Mouse (Mus musculus) kidney, embryonic 16.5 days (tissue): Measurements from ENCODE around the gene Sh3pxd2b. TPM values are rescaled to one million over a fixed set of nuclear protein-coding genes. Genes with fewer than 3 reads are reported as not detected.
A peak's percentile ranks its signal among the peaks of the same experiment; 100 is the strongest.
"Not testable (repeated sequence)": the region's sequence is repeated elsewhere in the genome, so short reads cannot be mapped to it uniquely, and the experiment has no call there.

Source experiments
- ATAC-seq: fragments of 200-750 bp; cut with Nextera tagmentation; 2 replicates; pipeline ENCODE4 v1.8.0; 2017; ENCODE audit warnings: moderate TSS enrichment; ENCODE audit not compliant: low FRiP score, low TSS enrichment
- H3K27ac ChIP-seq: fragments of 300-500 bp; sonication (generic); 2 replicates; pipeline ENCODE4 v1.5.1; 2014; ENCODE audit warnings: low read length
- H3K27me3 ChIP-seq: fragments of 300-500 bp; sonication (generic); 2 replicates; pipeline ENCODE4 v1.6.1; 2014; ENCODE audit warnings: low read length, control low read depth, mixed read lengths; ENCODE audit not compliant: insufficient read depth
- H3K36me3 ChIP-seq: fragments of 300-500 bp; sonication (generic); 2 replicates; pipeline ENCODE4 v1.6.1; 2014; ENCODE audit warnings: low read length, control low read depth, mixed read lengths; ENCODE audit not compliant: insufficient read depth
- H3K4me1 ChIP-seq: fragments of 300-500 bp; sonication (generic); 2 replicates; pipeline ENCODE4 v1.6.1; 2014; ENCODE audit warnings: low read length, control low read depth, mixed read lengths; ENCODE audit not compliant: insufficient read depth
- H3K4me2 ChIP-seq: fragments of 300-500 bp; sonication (generic); replicated peaks from 2 replicates; pipeline ENCODE4 v1.6.1; 2014; ENCODE audit warnings: low read depth, low read length
- H3K4me3 ChIP-seq: fragments of 300-500 bp; sonication (generic); 2 replicates; pipeline ENCODE4 v1.5.1; 2014; ENCODE audit warnings: mild to moderate bottlenecking, low read length
- H3K9ac ChIP-seq: fragments of 300-500 bp; sonication (generic); replicated peaks from 2 replicates; pipeline ENCODE4 v1.6.1; 2014; ENCODE audit warnings: low read length
- H3K9me3 ChIP-seq: fragments of 300-500 bp; sonication (generic); 2 replicates; pipeline ENCODE4 v1.6.1; 2016; ENCODE audit warnings: low read length, control low read depth
- WGBS: fragments of 180-500 bp; shearing (Covaris S2); extraction: QIAGEN DNeasy Blood & Tissue Kit; methylation state at CpG from one replicate; pipeline ENCODE4 v1.1.7; 2014; 5-methylcytosine and 5-hydroxymethylcytosine counted together
- polyA plus RNA-seq: library from polyadenylated mRNA; unstranded; fragments of >200 nt; fragmentation: Nextera tagmentation; extraction: Ambion mirVana; gene quantifications from 2 replicates; pipeline ENCODE4 v1.2.1, GENCODE M21; 2015

The Sh3pxd2b gene
- 17.7 and 20.8 TPM in 2 replicates for polyA plus RNA-seq

DNA sequence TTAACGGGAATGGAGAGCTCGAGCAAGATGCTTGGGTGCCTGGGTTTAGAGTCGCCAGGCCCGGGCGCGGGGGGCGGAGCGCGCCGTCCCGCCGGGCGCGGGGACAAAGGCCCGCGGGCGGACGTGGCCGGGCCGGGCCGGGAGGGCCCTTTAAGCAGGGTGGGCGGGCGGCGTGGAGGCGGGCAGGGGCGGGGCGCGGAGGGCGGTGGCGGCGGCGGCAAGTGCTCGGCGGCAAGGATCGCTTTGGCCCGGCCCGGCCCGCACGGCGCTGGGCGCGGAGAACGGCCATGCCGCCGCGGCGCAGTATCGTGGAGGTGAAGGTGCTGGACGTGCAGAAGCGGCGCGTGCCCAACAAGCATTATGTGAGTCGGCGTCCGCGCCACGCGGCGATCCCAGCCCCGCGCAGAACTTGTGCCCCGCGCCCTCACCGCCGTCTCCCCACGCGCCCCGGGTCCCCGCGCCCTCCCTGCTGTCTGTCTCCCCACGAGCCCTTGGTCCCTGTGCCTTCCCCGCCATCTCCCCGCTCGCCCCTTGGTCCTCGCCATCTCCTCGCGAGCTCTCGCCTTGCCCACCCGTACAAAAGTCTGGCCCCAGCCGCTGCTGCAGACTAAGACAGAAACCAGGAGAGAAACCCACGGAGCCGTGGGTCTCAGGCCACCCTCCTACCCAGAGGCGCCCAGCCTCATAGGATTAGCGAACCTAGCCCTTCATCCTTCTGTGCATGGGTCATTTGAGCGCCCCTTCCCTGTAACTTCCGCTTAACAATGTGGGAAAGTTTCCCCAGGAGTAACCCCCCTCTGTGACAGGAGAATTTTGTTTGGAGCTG lies at the start of gene Sh3pxd2b:
Sh3pxd2b (plus strand) TSS at position 214 of the 826 bp plus-strand sequence.
- 0% methylated on average over 69 of the region's 86 CpGs for WGBS
- H3K27ac ChIP-seq = peak within 1 kb of the TSS; percentile 81
- H3K4me3 ChIP-seq = peak within 1 kb of the TSS; percentile 67
- peaks cover 13% of the 10 kb centered on the region for H3K36me3 ChIP-seq
- ATAC-seq = peak; percentile 87
- peak within 1 kb of the TSS; percentile 82 for H3K9ac ChIP-seq
- H3K4me1 ChIP-seq = peaks cover 33% of the 10 kb centered on the region
- H3K27me3 ChIP-seq = no peaks in the 10 kb centered on the region; the same call in 1 of the 2 replicates
- no peaks in the 10 kb centered on the region for H3K9me3 ChIP-seq
- H3K4me2 ChIP-seq = peak within 1 kb of the TSS; percentile 85

DNA sequence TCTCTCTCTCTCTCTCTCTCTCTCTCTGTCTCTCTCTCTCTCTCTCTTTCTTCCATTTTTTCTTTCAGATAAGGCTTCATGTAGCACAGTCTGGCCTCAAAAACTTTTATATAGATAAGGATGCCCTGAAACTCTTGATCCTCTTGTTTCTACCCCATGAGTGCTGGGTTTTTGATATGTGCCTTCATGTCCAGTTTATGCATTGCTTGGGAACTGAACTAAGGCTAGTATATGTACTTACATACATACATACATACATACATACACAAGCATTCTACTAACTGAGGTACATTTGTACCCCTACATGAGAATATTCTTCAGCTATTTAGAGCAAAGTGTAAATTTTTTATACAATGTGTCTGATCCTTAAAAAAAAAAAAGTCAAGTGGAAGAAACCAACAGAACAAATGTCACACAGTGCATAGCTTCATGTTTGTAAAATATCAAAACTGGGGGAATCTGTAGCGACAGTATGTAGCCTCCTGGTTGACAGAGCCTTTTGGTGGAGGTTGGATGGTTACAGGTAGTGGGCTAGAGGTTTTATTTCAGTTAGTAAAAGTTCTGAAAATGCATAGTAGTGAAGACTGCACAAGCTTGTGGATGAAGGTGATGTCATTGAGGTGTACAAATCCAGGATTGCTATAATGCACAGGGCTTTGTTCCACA lies 49.6 kb upstream of the Sh3pxd2b start:
- H3K4me3 ChIP-seq = no peak overlapping the region
- no peaks in the 10 kb centered on the region for H3K9me3 ChIP-seq
- H3K27me3 ChIP-seq = peaks cover 18% of the 10 kb centered on the region
- no peak overlapping the region for H3K9ac ChIP-seq
- WGBS = 94% methylated on average over 1 of the region's 1 CpGs
- no peak overlapping the region for H3K27ac ChIP-seq
- no peak for ATAC-seq
- no peak overlapping the region for H3K4me2 ChIP-seq
- no peaks in the 10 kb centered on the region for H3K36me3 ChIP-seq
- H3K4me1 ChIP-seq = no peaks in the 10 kb centered on the region

DNA sequence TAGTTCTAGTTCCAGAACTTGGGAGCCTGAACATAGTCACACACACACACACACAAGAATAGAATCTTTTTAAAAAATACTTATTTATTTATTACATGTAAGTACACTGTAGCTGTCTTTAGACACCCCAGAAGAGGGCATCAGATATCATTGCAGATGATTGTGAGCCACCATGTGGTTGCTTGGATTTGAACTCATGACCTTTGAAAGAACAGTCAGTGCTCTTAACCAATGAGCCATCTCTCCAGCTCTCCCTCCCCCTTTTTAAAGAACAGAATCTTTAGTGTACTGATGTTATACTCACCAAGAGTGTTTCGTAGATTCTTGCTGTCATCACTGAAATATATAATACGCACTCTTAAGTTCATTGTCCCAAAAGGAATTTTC lies 49.1 kb upstream of the Sh3pxd2b start:
- Histone ChIP-seq H3K9me3 (no peaks in the 10 kb centered on the region), H3K27me3 (peaks cover 18% of the 10 kb centered on the region), H3K4me1 (no peaks in the 10 kb centered on the region), H3K4me3 (no peak overlapping the region), H3K9ac (no peak overlapping the region), H3K4me2 (no peak overlapping the region), H3K36me3 (no peaks in the 10 kb centered on the region), H3K27ac (no peak overlapping the region)
- 97% methylated on average over 2 of the region's 2 CpGs for WGBS
- ATAC-seq = no peak

DNA sequence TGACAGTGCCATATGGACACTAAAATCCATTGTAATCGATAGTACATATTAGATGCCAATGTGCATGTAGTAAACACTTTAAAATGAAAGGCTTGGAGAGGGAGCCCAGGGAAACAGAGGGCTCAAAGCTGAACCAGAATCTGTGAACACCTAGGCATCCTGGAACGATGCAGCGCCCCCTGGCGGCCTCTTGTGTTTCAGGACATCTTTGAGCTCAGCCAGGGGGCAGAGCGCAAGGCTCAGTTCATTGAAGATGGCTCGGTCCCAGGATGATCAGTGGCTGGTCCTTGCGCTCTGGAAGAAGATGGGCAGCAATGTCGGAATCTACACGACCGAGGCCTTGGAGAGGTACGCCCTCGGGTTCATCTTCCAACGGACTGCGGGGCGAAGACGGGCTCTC lies 47.8 kb upstream of the Sh3pxd2b start, which contains the start of gene Hbq1a:
Hbq1a (plus strand) TSS at position 205 of the 400 bp plus-strand sequence.
- Histone ChIP-seq H3K4me3 (peak within 1 kb of the TSS; percentile 23; the same call in 1 of the 2 replicates), H3K27me3 (peaks cover 20% of the 10 kb centered on the region), H3K4me2 (peak within 1 kb of the TSS; percentile 47)
- H3K9ac ChIP-seq, H3K4me1 ChIP-seq, H3K27ac ChIP-seq, H3K9me3 ChIP-seq, H3K36me3 ChIP-seq: not testable (repeated sequence)
- WGBS = 8% methylated on average over 16 of the region's 16 CpGs
- ATAC-seq = peak; percentile 60

DNA sequence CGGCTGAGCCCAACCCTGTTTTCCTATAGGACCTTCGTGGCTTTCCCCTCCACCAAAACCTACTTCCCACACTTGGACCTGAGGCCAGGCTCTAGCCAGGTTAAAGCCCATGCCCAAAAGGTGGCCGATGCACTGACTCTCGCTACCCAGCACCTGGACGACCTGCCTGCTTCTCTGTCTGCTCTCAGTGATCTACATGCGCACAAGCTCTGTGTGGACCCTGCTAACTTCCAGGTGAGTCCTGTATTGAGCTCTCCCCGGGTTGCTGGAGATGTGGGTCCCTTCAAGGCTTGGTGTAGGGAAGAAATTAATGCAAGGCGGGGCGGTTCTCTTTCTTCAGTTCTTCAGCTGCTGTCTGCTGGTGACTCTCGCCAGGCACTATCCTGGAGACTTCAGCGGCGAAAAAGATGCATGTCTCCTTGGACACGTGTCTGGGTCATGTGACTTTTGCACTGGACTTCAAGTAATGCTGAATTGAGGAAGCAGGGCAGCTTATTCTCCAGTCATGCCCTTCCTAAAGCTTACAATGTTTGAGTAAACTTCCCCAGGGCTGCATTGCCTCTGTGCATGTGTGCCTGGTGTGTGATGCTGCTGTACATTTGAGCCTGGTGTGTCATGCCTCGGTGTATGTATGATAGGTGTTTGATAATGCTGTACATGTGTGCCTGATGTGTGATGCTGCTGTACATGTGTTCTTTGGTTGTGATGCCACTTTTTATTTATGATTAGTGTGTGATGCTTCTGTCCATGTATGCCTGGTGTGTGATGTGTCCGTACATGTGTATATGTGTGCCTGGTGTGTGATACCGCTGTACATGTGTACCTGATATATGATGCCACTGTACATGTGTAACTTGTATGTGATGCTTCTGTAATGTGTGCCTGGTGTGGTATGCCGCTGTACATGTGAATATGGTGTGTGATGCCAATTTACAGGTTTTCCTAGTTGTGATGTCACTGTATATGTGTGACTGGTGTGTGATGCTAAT lies 47.0 kb upstream of the Sh3pxd2b start:
- Histone ChIP-seq H3K4me2 (peak overlapping the region; percentile 47), H3K9ac (no peak overlapping the region), H3K27ac (no peak overlapping the region), H3K9me3 (no peaks in the 10 kb centered on the region), H3K4me3 (peak overlapping the region; percentile 23; the same call in 1 of the 2 replicates), H3K4me1 (no peaks in the 10 kb centered on the region), H3K27me3 (peaks cover 20% of the 10 kb centered on the region), H3K36me3 (no peaks in the 10 kb centered on the region)
- ATAC-seq = 0 out of 2 replicates have a peak, but pooled peaks have one; percentile 9
- 53% methylated on average over 14 of the region's 17 CpGs for WGBS

DNA sequence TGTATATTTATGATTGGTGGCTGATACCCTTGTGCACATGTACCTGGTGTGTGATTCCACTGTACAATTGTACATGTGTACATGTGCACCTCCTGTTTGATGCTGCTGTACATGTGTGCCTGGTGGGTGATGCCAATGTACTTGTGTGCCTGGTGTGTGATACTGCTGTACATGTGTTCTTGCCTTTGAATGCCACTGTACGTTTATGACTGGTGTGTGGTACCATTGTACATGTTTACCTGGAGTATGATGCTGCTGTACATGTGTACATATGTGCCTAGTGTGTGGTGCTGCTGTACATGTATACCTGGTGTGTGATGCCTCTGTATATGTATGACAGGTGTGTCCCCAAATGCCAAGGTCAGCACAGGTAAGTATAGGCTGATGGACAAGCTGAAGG lies 46.1 kb upstream of the Sh3pxd2b start:
- Histone ChIP-seq H3K27me3 (peaks cover 20% of the 10 kb centered on the region), H3K4me3 (no peak overlapping the region), H3K9ac (no peak overlapping the region), H3K4me1 (no peaks in the 10 kb centered on the region), H3K36me3 (no peaks in the 10 kb centered on the region), H3K27ac (no peak overlapping the region), H3K4me2 (no peak overlapping the region), H3K9me3 (no peaks in the 10 kb centered on the region)
- 74% methylated on average over 1 of the region's 1 CpGs for WGBS
- ATAC-seq = no peak

DNA sequence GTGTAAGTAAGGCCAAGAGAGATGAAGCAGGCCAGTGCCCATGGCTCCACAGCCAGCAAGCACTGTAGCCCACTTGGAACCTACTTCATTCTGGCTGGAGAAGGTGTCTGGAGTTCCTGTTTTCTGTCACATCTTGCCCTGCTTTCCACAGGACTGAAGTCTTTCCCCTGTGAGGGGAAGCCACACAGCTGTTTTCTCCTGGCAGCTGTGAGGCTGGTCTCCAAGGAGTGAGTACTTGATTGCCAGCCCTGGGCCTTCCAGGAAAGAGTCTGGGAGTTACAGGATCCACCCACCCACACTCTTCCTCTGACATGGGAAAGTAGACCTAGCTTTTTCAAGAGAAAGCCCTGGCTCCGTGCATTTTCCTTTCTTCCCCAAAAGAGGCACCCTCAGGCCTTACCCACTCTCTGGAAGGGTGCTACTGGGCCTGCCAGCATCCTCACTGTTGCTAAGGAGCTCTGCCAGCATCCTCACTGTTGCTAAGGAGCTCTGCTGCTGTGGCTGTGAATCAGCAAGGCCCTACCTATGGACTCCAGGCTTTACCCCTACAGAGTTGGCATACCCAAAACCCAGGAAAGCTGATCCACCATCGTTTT lies 44.7 kb upstream of the Sh3pxd2b start:
- Histone ChIP-seq H3K4me2 (no peak overlapping the region), H3K9ac (no peak overlapping the region), H3K27ac (no peak overlapping the region), H3K27me3 (peaks cover 20% of the 10 kb centered on the region), H3K9me3 (no peaks in the 10 kb centered on the region), H3K4me1 (peaks cover 3% of the 10 kb centered on the region), H3K36me3 (no peaks in the 10 kb centered on the region), H3K4me3 (no peak overlapping the region)
- WGBS = 39% methylated on average over 2 of the region's 2 CpGs
- no peak for ATAC-seq

DNA sequence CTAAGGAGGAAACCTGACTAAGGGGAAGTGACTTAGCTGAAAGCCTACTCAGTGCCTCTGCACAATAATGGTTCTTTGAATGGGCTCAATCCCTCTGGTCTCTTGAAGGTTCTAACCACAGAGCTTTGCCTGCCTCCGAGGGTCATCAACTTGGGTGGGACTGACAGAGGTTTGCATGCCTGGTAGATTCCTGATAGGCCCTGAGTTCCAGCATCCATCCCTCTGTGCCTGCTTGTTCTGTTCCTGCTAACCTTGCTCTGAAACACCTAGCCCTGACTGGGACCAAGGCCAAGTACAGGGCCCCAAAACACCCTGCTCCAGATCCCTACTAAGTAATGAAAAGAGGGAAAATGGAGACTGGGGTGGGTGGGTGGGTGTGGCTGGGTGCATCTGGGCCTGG lies 44.2 kb upstream of the Sh3pxd2b start:
- 91% methylated on average over 1 of the region's 1 CpGs for WGBS
- no peak for ATAC-seq
- H3K9ac ChIP-seq = no peak overlapping the region

DNA sequence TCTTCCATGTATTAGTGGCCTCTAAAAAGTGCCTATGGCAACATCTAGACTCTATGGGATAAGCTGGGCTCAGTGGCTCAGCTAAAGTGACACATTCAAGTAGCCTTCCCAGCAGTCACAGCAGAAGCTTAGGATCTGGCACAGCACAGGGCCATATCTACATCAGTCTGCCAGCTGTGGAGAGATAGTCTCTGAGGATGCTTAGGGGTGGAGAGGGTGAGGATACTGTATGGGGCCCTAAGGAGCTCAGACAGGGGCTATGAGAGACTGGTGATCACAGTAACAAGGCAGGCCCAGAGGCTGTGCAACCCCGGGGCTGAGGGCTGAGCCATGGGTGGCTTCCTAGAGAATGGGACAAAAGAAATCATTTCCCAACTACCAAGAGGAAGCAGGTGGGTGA lies 40.6 kb upstream of the Sh3pxd2b start:
- Histone ChIP-seq H3K4me1 (peaks cover 11% of the 10 kb centered on the region), H3K4me3 (no peak overlapping the region), H3K27me3 (peaks cover 6% of the 10 kb centered on the region), H3K4me2 (no peak overlapping the region), H3K9me3 (no peaks in the 10 kb centered on the region), H3K27ac (no peak overlapping the region), H3K36me3 (no peaks in the 10 kb centered on the region), H3K9ac (no peak overlapping the region)
- 78% methylated on average over 1 of the region's 1 CpGs for WGBS
- no peak for ATAC-seq

More for the DNA sequence above, 44.2 kb upstream of the Sh3pxd2b start:
- no peaks in the 10 kb centered on the region for H3K9me3 ChIP-seq
- peaks cover 4% of the 10 kb centered on the region for H3K4me1 ChIP-seq
- no peak overlapping the region for H3K4me2 ChIP-seq
- peaks cover 17% of the 10 kb centered on the region for H3K27me3 ChIP-seq
- H3K4me3 ChIP-seq = no peak overlapping the region
- H3K36me3 ChIP-seq = no peaks in the 10 kb centered on the region
- H3K27ac ChIP-seq = no peak overlapping the region
